Mouse (Mus musculus) embryonic stem cell, embryonic (primary cell): Measurements from ENCODE around the gene Ppp1r10.

Experiments used
- CTCF ChIA-PET, 4 experiments: fragments of 300-600 bp in 2 of 4; fragments of 350-600 bp in 2 of 4; sonication (Branson Sonifier 250); formaldehyde crosslinking; loops; one replicate each; lab custom pipeline; 2022; ENCODE audit warnings: inconsistent platforms in 2 of 4; lab: Charles Lee
- POLR2A ChIA-PET, 4 experiments: fragments of 300-600 bp in 2 of 4; fragments of 350-600 bp in 2 of 4; sonication (Branson Sonifier 250); formaldehyde crosslinking; loops; one replicate each; lab custom pipeline; 2022; ENCODE audit warnings: antibody characterized with exemption in 4 of 4, inconsistent platforms in 1 of 4; lab: Charles Lee

Ppp1r10 gene

GRCm38 (mm10) chr17:35979401-35980362 is 63.4 kb downstream of the Ppp1r10 start, which contains the start of the genes Gnl1 and Prr3:
Gnl1 (plus strand) TSS chr17:35979851.
Prr3 (minus strand) TSS chr17:35980236.
- CTCF ChIA-PET = interaction anchor here in 3 of 4 experiments (0.9 to 6.1 kb wide), 8 partner anchors 12 to 81 kb away, joined by 3 to 46 read pairs (median 4); partner anchors contain the start of gene Mrps18b (in 1 of the 3)
- POLR2A ChIA-PET = interaction anchor here (0.6 to 7.7 kb wide), 45 partner anchors 8 to 312 kb away, joined by 3 to 56 read pairs (median 4); partner anchors contain the start of genes Abcf1 (in 3 of the 4), Ier3 (in 2 of the 4), Mdc1 (in 2 of the 4) and Mrps18b (in 1 of the 4)

DNA sequence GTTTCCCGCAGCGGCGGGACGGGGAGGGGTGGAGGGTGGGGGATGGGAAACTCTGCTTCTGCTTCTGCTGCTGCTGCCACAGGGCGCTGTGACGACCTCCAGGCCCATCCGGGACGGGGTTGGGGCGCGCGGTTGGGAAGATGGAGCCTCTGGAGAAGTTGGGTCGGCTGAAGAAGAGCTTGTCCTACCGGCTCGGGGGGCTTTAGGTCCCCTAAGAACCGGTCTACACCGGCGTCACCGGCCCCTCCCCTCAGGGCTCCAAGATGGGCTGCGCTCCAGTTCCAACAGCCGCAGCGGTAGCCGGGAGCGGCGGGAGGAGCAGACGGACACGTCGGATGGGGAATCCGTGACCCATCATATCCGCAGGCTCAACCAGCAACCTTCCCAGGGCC is 64.1 kb downstream of the Ppp1r10 start:
- POLR2A ChIA-PET = interaction anchor here (0.6 to 7.7 kb wide), 36 partner anchors 9 to 313 kb away, joined by 3 to 56 read pairs (median 5); partner anchors contain the start of genes Abcf1 (in 3 of the 4), Ier3 (in 2 of the 4), Mdc1 (in 2 of the 4) and Mrps18b (in 1 of the 4)
- CTCF ChIA-PET = interaction anchor here in 3 of 4 experiments (0.9 to 6.1 kb wide), 7 partner anchors 13 to 80 kb away, joined by 3 to 46 read pairs (median 4); partner anchors contain the start of gene Mrps18b (in 1 of the 3)

DNA sequence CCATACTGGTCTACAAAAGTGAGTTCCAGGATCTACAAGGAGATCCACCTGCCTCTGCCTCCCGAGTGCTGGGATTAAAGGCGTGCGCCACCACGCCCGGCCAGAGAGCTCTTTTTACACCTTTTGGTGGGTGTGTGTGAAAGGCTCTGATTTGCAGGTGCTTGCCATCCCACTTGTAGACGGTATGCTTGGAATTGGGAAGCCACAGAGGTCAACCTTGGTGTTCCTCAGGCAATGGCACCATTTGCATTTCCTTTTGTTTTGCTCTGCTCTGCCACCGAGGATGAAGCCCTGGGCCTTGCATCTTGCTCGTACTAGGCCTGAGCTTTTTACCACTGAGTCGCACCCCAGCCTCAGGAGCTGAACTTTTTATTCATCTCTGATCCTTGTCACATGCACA is 65.5 kb downstream of the Ppp1r10 start:
- POLR2A ChIA-PET = interaction anchor here (0.8 to 7.7 kb wide), 30 partner anchors 10 to 160 kb away, joined by 3 to 56 read pairs (median 5); partner anchors contain the start of genes Abcf1 (in 2 of the 4), Flot1 (in 2 of the 4), Mrps18b (in 2 of the 4) and Ppp1r10 (in 2 of the 4)
- CTCF ChIA-PET = interaction anchor here (0.6 to 6.1 kb wide), 15 partner anchors 10 to 1903 kb away, joined by 3 to 46 read pairs (median 4); no protein-coding TSS in a partner anchor
